Mouse (Mus musculus) CD4-positive, CD25-positive, alpha-beta regulatory T cell, adult 2 months (primary cell): ENCODE results near the gene Smurf1.
A peak's percentile ranks its signal among the peaks of the same experiment; 100 is the strongest.

Experiments used
- DNase-seq: peaks from one replicate; pipeline ENCODE4 v3.0.0-alpha.2; 2012; ENCODE audit warnings: low read depth, low spot score

The Smurf1 gene

DNA sequence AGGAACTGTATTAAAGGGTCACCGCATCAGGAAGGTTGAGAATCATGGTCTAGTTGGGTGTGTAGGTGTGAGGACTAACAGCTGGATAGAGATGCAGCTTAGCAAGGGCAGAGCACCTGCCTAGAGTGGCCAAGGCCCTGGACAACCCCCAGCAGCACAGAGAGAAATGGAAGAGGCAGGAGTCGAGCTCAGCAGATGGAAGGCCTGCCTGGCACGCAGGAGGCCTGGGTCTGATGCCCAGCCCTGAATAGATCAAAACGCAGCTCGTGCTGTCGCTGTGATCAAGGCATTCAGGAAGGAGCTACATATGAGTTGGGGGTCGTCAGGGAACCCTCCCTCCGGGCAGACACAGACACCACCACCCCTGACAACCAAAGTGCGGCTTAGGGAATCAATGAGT lies 7.4 kb downstream of the Smurf1 start:
- DNase-seq = no peak

DNA sequence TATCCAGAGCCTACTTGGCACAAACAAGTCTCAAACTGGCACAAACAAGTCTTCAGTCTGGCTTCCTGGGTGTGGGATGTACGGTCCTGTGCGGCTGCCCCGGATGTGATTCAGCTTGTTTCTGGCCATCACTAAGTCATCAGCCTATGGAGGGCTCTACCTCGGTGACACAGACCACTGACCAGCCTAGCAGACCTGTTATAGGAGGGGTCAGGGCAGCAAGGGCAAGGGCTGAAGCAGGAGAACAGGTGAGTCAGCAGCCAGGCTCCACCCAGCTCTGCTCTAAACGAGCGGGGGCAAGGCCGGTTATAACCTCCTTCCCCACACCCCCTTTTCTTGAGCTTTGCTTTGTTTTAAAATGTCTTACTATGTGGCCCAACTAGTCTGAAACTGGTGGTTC lies 11.2 kb downstream of the Smurf1 start:
- no peak for DNase-seq

DNA sequence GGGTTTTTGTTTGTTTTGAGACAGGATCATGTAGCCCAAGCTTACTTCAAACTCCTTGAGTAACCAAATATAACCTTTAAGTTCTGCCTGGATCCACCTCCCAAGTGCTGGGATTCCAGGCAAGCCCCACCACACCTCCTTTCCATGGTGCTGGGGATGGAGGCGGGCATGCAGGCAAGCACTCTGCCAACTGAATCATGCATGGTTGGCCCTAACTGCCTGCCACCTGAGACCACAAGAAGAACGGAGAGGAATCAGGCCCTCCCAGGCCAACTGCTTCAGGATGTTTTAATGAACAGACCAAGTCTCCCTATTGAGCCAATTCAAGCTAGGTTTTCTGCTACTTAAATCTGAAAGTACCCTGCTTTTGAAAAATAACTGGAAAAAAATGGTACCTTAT lies 13.1 kb downstream of the Smurf1 start:
- no peak for DNase-seq

DNA sequence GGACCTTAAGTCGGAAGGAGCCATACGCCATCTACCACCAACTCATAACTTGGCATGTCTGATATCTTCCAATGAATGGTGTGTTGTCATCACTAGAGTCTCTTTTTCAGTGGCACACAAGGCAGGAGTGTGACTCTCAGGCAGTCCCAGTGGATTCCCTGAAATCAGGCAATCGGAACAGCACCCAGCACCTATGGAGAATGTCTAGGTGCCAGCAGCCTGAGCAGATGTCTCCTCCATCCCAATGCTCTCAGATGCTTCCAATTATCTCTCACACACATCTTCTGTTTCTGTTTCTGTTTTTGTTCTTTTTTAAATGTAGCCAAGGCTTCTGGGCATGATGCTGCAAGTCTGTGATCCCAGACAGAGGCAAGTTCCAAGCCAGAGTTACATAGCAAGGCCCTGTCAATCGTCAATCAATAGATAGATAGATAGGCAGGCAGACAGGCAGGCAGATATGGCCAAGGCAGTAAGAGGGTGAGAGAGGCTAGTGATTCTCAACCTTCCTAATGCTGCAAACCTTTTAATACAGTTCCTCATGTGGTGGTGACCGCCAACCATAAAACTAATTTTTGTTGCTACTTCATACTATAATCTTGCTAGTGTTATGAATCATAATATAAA lies 15.1 kb downstream of the Smurf1 start:
- DNase-seq = no peak

DNA sequence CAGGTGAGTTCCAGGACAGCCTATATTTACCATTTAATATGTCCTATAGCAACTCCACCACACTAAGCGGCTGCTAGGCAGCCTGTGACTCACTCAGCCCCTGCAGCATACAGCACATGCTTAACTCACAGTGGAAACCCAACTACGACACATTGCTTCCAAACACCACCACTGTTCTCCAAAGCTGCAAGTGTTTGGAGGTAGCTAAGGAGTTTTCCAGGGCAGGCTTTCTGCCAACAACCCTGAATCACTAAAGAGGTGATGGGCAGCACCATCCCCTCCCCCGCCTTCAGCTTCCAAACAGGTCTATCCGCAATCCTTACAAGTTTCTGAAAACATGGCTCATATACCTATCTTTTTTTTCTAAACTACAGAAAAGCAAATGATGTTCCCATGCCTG lies 15.8 kb downstream of the Smurf1 start:
- no peak for DNase-seq

DNA sequence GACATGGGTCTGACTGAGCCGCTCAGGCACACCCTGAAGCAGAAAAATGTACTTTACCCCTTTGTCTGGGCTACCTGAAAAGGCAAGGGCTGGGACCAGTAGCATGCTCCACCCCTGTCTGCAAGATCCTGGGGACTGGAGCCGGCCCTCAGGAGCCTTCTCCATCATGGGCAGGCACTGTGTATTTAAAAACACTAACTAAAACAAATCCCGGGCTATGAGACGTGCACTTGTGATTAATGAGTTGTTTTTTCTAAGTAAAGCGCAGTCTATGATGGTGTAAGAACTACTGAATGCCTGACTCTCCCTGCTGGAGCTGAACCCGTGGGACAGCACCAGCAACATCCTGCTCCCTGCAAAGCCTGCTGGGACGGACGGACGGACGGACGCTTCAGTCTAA lies 17.2 kb downstream of the Smurf1 start:
- no peak for DNase-seq

DNA sequence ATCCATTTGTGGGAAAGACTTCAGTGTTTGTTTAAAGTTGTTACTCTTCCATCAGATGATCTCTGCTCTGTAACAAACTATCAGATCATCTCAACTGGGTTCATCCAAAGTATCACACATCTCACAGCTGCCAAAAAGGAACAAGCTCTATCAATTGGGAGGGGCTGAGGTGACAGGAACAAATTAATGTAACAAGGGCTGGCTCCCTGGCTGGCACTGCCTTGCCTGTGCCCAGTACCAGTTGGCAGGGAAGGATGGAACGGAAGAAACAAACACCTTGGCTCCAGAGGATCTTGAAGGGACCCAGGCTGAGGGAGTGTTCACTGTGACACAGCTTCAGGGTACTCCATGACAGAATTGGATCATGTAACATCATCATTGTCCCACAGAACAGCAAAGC lies 17.6 kb downstream of the Smurf1 start:
- no peak for DNase-seq

DNA sequence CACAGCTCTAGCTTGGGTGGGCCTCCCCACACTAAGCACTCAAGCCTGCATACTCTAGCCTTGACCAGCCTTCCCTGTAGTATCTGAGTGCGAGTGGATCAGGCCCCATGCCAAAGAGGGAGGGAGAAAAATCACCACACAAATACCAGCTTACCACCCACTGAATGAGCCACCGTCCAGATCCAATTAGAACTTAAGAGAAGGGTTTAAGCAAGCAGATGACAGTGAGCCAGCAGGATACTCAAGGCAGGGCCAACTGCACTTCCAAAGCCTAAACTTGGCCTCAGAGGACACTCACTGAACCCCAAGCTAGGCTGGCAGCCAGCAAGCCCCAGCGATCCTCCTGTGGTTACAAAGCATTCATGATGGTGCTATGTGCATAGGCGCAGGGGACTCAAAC lies 19.6 kb downstream of the Smurf1 start:
- DNase-seq = no peak

DNA sequence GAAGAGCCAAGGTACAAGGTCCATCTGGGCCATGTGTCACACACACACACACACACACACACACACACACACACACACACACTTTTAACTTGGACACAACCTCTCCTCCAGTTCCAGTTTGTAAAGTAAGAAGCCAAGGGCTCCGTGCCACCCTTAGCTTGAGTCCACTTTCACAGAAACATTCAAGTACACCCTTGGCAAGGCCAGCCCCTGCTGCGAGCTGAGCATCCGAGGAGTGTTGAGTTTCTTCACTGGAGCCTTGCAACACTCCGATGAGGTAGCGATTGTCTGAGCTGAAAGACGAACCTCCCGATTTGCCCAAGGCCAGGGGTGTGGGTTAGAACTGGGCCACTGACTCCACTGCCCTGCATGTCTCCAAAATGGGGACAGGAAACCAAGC lies 20.7 kb downstream of the Smurf1 start:
- no peak for DNase-seq

DNA sequence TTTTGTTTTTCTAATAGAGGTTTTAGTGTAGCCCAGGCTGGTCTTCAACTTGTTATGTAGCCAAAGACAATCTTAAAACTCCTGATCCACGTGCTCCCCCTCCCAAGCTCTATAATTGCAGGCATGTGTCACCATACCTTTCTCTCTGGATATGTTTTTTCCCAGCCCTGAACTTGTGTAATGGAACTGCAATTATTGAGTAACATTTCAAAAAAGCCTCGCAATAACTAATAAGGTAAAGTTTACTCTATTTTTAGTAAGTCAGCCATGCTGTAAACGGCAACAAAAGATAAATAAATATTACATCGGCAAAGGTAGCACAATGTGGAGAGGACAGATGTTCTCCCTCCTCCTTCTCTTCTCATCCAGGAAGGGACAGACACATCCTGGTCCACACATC lies 21.3 kb downstream of the Smurf1 start:
- no peak for DNase-seq

DNA sequence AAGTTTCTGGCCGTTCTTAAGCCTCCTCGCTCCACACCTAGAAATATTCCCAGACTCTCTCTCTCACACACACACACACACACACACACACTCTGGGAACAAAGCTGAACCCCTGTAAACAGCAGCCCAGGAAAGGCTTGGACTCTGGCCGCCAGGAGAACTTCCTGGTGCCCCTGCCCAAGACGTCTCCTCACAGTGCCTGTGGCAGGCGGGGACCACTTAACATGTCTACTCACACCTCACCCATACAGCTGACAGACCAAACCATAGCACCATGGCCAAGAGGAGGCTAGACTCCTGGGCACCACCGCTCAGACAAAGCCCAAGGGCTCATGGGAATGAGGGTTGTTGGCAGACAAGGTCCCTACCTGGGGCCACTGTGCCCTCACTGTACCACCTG lies 22.3 kb downstream of the Smurf1 start:
- DNase-seq = no peak

DNA sequence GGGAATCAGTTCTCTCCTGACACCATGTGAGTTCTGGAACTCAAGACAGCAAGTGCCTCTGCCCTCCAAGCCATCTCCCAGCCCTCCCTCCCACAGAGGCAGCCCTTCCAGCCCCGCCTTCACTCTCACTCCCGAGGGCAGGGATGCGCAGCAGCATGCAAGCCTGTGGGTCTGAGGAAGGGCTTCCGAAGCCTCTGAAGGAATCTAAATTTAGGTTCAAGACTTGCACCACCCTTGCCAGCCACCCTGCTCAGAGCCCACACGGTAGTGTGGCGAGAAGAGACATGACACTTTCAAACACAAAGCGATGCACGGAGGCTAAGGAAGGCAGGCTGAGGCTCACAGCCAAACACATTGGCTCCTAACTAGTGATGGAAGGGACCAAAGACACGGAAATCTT lies 23.2 kb downstream of the Smurf1 start:
- DNase-seq = no peak

DNA sequence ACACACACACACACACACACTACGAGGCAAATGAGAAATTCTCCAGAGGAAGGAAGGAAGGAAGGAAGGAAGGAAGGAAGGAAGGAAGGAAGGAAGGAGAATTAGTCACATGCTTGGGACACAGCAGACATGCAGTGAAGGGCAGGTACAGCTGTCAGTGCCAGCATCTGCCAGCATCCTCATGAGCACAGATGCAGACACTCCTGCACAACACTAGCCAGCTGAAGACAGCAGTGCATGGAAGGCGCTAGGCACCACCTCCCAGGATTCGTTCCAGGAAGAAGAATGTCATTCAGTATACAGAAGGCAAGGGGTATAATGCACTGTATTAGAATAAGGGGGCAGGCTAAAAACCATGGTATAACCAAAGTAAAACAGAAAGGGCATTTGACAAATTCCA lies 24.7 kb downstream of the Smurf1 start:
- no peak for DNase-seq

DNA sequence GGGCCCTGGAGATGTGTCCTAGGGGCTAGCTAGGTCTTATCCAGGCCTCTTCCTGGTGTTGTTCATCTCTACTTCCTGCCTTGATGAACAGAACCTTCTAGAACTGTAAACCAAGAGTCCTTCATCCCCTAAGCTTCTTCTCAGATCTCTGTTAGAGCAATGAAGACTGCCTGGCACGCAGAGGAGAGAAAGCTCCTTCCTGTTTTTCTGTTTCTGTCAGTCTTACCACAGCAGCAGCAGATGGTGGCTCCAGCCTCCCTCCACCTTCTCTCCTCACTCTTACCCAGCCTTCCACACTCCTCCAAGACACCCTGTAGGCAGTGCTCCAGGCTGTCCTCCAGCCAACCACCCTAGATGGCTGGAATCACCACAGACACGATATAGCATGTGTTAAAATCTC lies 28.3 kb downstream of the Smurf1 start:
- DNase-seq = peak; percentile 57

DNA sequence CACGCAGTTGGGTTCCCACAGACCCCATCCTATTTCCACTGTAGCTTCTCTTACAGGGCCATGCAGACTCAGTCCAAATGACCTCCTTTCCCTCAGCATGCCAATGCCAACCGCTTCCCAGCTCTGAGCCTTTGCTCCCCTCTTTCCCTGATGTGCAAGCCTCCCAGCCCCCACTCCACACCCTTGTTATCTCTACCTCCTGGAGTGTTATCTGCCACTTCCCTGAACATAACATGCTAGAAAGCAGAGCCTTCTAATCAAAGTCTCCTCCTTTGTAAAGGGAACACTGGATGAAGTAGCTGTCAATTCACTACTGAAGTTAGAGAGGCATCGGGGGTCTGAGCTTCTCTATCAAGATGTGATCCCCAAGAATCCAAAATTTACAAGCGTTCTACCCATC lies 32.2 kb downstream of the Smurf1 start:
- DNase-seq = no peak

DNA sequence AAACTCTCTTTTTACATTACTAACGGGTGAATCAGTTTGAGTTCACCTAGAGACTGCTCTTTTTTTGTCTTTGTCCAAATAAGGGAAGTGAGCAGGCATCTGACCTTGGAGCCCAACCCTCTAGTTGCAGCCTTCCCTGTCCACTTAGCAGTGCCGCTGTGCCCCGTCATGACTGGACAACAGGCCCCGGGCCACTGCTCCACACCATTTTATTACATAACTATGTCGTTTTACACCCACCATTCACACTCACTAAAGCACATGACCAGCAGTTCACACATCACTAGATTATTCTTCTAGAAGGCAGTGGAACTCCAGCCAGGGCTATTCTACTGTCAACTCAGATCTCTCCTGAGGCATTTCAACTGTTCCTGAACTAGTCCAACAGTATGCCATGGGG lies 33.8 kb downstream of the Smurf1 start:
- no peak for DNase-seq

DNA sequence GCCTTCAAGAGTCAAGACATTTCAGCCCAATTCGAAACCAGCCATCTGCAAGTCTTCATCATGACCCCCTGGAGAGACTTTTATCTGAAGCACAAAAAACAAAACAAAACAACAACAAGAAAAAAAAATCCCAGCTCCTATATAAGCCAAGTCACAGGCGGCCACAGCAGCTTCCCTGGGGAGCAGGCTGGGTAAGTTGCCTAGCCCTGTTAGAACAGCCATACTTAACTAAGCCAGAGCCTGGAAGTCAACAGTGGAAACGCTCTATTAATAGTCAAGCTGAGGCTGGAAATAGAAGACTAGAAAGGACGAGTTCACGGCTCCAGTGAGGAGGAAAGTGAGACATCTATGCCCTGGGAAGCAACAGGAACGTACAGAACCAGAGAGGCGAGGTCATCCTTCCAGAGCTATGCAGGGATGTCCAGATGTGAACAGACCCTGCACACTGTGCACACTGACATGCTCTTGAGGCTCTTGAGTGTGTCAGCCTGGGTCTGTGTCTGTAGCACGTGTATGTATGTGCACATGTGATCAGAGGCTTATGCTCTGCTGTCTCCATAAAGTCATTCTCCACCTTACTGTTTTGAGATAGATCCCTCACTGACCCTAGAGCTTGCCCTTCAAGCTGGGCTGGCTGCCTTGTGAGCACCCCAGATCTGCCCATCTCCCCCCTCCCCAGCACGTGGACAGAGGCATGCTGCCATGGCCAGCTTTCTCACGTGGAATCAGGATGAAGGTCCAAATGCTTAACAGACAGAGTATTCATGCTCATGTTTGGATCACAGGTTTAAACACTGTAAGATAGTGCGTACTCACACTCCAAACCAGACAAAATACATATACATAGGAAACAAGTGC lies 36.6 kb downstream of the Smurf1 start:
- DNase-seq = no peak

DNA sequence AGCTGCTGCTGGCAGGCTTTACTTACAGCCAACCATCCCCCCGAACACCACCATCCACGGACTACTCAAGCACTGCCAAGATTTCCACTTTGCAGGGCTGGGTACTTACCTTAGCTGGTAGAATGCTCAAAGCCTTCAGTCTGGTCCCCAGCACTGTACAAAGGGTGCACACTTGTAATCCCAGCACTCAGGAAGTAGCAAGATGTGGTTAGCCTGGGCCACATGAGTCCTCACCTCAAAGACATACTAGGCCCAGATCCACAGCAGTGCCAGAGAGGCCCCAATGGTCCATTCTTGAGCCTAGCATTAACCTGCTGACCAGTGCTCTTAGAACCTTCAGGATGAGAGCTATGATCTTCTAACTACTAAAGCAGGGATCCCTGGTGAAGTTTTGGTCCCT lies 39.4 kb downstream of the Smurf1 start:
- peak; percentile 29 for DNase-seq

DNA sequence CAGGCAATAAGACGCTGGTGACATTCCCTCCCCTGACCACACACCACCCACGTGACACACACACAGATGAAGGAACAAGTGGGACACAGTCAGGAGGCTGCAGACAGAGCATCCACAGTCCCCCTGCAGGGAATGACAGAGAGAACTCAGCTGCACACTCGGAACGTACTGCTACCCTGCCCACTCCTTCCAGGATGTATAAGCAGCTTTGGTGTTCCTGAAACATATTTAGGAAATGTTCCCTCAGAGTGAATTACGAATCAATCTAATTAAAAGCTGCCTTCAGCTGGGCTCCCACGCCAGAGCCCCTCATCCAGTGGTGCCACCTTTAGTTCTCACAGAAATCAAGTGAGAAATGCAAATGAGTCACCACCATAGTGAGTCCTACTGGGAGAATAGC lies 42.3 kb downstream of the Smurf1 start:
- DNase-seq = no peak

DNA sequence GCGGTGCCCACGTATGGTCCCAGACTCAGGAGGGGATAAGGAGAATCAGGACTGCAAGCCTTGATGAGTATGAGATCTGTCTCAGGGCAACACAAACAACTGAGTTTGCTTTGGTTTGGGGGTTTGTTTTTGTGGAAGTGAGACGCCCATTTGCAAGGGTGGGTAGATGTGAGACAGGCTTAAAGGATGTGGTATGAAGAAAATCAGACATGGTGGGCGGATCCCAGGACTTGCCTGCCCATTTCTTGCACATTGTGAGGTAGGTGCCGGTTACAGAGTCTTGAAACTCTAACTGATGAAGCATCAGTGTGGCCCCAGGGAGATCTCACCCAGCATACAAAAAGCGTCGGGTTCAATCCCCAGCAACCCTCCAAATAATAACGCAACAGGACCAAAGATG lies 45.9 kb downstream of the Smurf1 start:
- peak; percentile 68 for DNase-seq

DNA sequence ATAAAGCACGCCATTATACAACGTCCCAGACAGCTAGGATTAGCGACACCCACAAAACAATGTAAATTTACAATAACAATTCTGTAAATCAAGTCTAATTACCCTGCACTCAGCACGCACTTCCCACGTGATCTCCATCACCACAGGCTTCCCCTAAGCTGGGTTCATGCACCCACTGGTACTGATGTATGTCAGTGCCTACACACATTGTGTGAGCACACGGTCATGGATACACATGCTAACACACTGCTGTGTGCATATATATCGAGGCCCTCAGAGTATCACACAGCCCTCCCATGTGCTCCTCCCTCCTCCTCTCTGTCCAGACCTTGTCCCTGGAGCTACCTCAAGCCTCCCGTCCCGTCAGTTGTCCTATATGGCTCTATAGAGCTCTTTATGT lies 46.5 kb downstream of the Smurf1 start:
- DNase-seq = peak; percentile 12

DNA sequence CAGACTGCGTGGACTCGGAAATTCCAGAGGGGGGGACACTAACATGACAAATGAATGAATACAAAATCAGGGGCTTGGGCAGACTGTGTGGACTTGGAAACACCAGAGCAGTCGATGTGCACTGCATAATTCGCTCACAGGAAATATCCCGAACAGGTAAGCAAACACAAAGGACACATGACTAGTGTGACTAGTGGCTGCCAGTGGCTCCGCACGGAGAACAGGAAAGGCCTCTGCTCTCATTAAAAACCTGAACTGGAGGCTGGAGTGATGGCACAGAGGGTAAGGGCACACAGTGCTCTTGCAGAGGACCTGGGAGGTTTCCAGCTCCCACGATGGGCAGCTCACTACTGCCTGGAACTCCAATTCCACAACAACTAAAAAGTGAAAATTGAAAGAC lies 47.4 kb downstream of the Smurf1 start:
- DNase-seq = no peak

DNA sequence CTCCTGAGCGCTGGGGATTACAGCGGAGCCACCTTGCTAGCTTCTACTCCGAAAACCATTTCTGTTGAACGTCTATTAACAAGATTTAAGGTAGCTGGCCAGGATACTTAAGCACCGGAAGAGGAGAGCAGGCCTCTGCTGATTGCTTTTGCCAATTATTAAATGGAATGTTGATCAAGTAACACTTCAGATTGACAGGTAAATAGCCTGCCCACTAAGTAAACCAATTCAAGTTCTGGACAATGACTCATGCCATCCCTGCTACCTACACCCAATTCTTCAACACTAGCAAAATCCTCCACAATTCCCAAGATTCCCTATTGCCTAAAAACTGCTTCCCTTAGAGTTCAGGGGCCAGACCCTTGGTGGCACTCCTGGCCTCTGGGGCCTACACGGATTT lies 48.5 kb downstream of the Smurf1 start:
- DNase-seq = no peak

DNA sequence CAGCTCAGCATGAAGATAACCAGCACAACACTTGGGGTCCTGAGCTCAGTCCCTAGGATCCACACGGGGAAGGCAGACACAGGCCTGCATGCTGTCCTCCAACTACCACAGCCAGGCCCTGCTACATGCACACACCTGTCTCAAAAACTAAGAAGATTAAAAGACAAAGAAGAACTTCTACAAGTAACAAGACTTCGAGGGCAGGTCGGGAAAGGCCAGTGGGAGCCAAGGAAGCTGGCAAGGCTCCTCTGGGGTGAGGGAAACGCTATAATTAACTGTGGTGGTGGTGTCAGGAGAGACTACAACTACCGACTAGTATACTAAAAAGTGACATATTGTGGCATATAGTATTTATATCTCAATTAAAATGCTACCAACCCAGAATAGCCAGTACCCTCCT lies 49.8 kb downstream of the Smurf1 start:
- DNase-seq = no peak
